In the genomic region with DNA sequence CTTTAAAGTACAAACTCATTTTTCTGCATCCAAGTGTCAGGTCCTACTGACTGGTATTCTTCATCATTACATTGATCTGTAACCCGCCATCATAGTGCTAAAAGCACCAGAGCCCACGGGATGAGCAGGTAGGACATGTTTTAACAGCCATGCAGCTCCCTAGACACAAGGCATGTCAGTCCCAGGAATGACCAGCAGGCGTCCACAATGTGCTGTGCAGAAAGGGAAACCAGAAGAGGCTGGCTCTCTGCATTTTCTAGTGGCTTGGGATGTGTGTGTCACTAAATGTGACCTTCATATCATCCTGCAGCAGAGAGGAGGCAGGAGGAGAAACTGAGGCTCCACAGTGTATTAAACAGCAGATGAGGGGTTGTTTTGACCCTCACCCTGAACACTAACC, we compare ENCODE assay signal across 12 mouse cellular contexts. TPM values are rescaled to one million over a fixed set of nuclear protein-coding genes. Genes with fewer than 3 reads are reported as not detected.
DNase-seq lines count a peak whose midpoint lies in the region; ATAC-seq and TF ChIP-seq lines count a peak whose summit lies in the region.
"Not testable (repeated sequence)": the region's sequence is repeated elsewhere in the genome, so short reads cannot be mapped to it uniquely, and the experiment has no call there.
"Had no signal": no experiment of that assay in that cellular context is flagged by ENCODE, and none has a peak within 500 bp of the region (broad histone marks: within the 10 kb centered on the region; RNA-seq: fewer than 3 reads in every experiment).

No protein-coding gene starts in this region.

- intact Hi-C loops in left cerebral cortex, postnatal 25 days (cut with DNase I), result loop anchor here (2.0 kb wide), 1 partner anchor 67 kb away; no protein-coding TSS in a partner anchor

- not testable (repeated sequence) for H3K9me3 ChIP-seq in E14TG2a.4 (ENCODE audit: low read length); kidney, embryonic 14.5 days (ENCODE audit: control insufficient read depth, low read length); midbrain, embryonic 10.5 days (replicated peaks)

- H3K36me3 ChIP-seq in E14TG2a.4 (ENCODE audit: insufficient read depth, low read length); kidney, embryonic 14.5 days (ENCODE audit: control insufficient read depth, insufficient read depth, low read length); midbrain, embryonic 10.5 days; testis, adult 2 months (ENCODE audit: control insufficient read depth, insufficient read depth, low read length): not testable (repeated sequence)

- H3K4me2 ChIP-seq in kidney, embryonic 14.5 days (replicated peaks; ENCODE audit: low read depth, low read length), result not testable (repeated sequence)

- not testable (repeated sequence) for H3K4me3 ChIP-seq in E14TG2a.4 (replicated peaks; ENCODE audit: low read length); embryonic fibroblast, embryonic 13.5 days (ENCODE audit: insufficient read depth, low read length); kidney, embryonic 14.5 days (ENCODE audit: low read length); midbrain, embryonic 10.5 days; testis, adult 2 months (ENCODE audit: control insufficient read depth, low read depth, low read length)

- TF ChIP-seq CTCF in E14TG2a.4 (conservative IDR thresholded peaks at IDR 0.05; ENCODE audit: low read length), result peak; percentile 33
- peak; percentile 41; the same call in 1 of the 2 replicates for TF ChIP-seq CTCF in embryonic fibroblast, embryonic 13.5 days (IDR thresholded peaks at IDR 0.05; ENCODE audit: borderline replicate concordance, insufficient read depth, low read length)
- TF ChIP-seq CTCF in testis, adult 2 months (IDR thresholded peaks at IDR 0.05; ENCODE audit: control insufficient read depth, insufficient read depth, insufficient replicate concordance, low read depth, low read length), result peak; percentile 28; the same call in 1 of the 2 replicates

- H3K4me1 ChIP-seq in E14TG2a.4 (replicated peaks; ENCODE audit: low read depth, low read length); embryonic fibroblast, embryonic 13.5 days (ENCODE audit: control insufficient read depth, insufficient read depth, low read length); kidney, embryonic 14.5 days (ENCODE audit: control insufficient read depth, insufficient read depth, low read length); midbrain, embryonic 10.5 days; testis, adult 2 months (ENCODE audit: control insufficient read depth, insufficient read depth, low read length): not testable (repeated sequence)

- H3K9ac ChIP-seq in kidney, embryonic 14.5 days (ENCODE audit: low read depth, low read length), result not testable (repeated sequence)

- ATAC-seq in kidney, embryonic 14.5 days (ENCODE audit: low FRiP score, low TSS enrichment), result 0 out of 2 replicates have a peak, but pooled peaks have one; percentile 28

- H3K27me3 ChIP-seq in E14TG2a.4 (ENCODE audit: insufficient read depth, low read length); kidney, embryonic 14.5 days (ENCODE audit: control insufficient read depth, insufficient read depth, low read length); midbrain, embryonic 10.5 days (ENCODE audit: low read depth, poor library complexity, severe bottlenecking); testis, adult 2 months (ENCODE audit: control insufficient read depth, insufficient read depth, low read length): not testable (repeated sequence)

- TF ChIP-seq POLR2A in embryonic fibroblast, embryonic 13.5 days (IDR thresholded peaks at IDR 0.05; ENCODE audit: low read depth, low read length); testis, adult 2 months (IDR thresholded peaks at IDR 0.05; ENCODE audit: control insufficient read depth, low read depth, low read length): not testable (repeated sequence)

- 44% methylated on average over 3 of the region's 3 CpGs for WGBS in kidney, embryonic 14.5 days
- WGBS in midbrain, embryonic 10.5 days, result 44% methylated on average over 3 of the region's 3 CpGs

- peak; percentile 4 for DNase-seq in cerebellum, adult 11 months
- DNase-seq in heart, adult 18-20 months, result peak; percentile 19 to 62
- peak; percentile 35 to 66 for DNase-seq in left cerebral cortex, postnatal 25 days (ENCODE audit: low spot score in 2 of 2)
- peak; percentile 16 for DNase-seq in midbrain, embryonic 10.5 days (ENCODE audit: low spot score)

- H3K27ac ChIP-seq in embryonic fibroblast, embryonic 13.5 days (ENCODE audit: insufficient read depth, low read length); kidney, embryonic 14.5 days (ENCODE audit: low read depth, low read length); midbrain, embryonic 10.5 days (replicated peaks); testis, adult 2 months (ENCODE audit: control insufficient read depth, insufficient read depth, low read depth, low read length): not testable (repeated sequence)

RNA-seq across cellular contexts. Expression of gene Serpina3k, which starts 13.5 kb away (rescaled TPM):
- not detected in 2 replicates for polyA plus RNA-seq in embryonic fibroblast, embryonic 13.5 days (2011; ENCODE audit: insufficient read length, low read depth, missing spikeins)
- not detected for total RNA-seq in heart, adult 18-20 months (2021)
- not detected in 2 replicates for polyA plus RNA-seq in kidney, embryonic 14.5 days (2014; fragmentation: Nextera tagmentation; extraction: Ambion mirVana)
- total RNA-seq in left cerebral cortex, postnatal 25 days (2021), result not detected
- not detected in 2 replicates for polyA plus RNA-seq in midbrain, embryonic 10.5 days (2016; fragmentation: Nextera tagmentation; extraction: Ambion mirVana)
- polyA plus RNA-seq in testis, adult 2 months (2012; rRNA removed), result 0.13 and 0.17 TPM in 2 replicates
- total RNA-seq: G1E; layer of hippocampus, adult 18-20 months had no signal
- polyA plus RNA-seq: G1E; heart, embryonic 11.5 days; midbrain, embryonic 11.5 days had no signal

RNA-seq across cellular contexts. Expression of gene Serpina3m, which starts 13.5 kb away (rescaled TPM):
- not detected in 2 replicates for polyA plus RNA-seq in embryonic fibroblast, embryonic 13.5 days (2011; ENCODE audit: insufficient read length, low read depth, missing spikeins)
- under 1 TPM; 0.17 to 0.36 TPM for total RNA-seq in heart, adult 18-20 months (2021)
- not detected in 2 replicates for polyA plus RNA-seq in kidney, embryonic 14.5 days (2014; fragmentation: Nextera tagmentation; extraction: Ambion mirVana)
- under 1 TPM in 1 of 2 experiments, not detected in 1; 0.25 TPM for total RNA-seq in left cerebral cortex, postnatal 25 days (2021)
- polyA plus RNA-seq in midbrain, embryonic 10.5 days (2016; fragmentation: Nextera tagmentation; extraction: Ambion mirVana), result not detected in 2 replicates
- polyA plus RNA-seq in testis, adult 2 months (2012; rRNA removed), result not detected in 2 replicates
- total RNA-seq: G1E had no signal
- polyA plus RNA-seq: G1E; heart, embryonic 11.5 days; midbrain, embryonic 11.5 days had no signal

RNA-seq across cellular contexts. Expression of gene Serpina3j, which starts 37.5 kb away (rescaled TPM):
- not detected in 2 replicates for polyA plus RNA-seq in embryonic fibroblast, embryonic 13.5 days (2011; ENCODE audit: insufficient read length, low read depth, missing spikeins)
- not detected for total RNA-seq in heart, adult 18-20 months (2021)
- polyA plus RNA-seq in kidney, embryonic 14.5 days (2014; fragmentation: Nextera tagmentation; extraction: Ambion mirVana), result not detected in 2 replicates
- not detected for total RNA-seq in left cerebral cortex, postnatal 25 days (2021)
- polyA plus RNA-seq in midbrain, embryonic 10.5 days (2016; fragmentation: Nextera tagmentation; extraction: Ambion mirVana), result not detected in 2 replicates
- polyA plus RNA-seq in testis, adult 2 months (2012; rRNA removed), result not detected in 2 replicates
- total RNA-seq: layer of hippocampus, adult 18-20 months had no signal
- polyA plus RNA-seq: G1E; heart, embryonic 11.5 days; midbrain, embryonic 11.5 days had no signal

RNA-seq across cellular contexts. Expression of gene Serpina3n, which starts 54.7 kb away (rescaled TPM):
- 3.0 and 7.2 TPM in 2 replicates for polyA plus RNA-seq in embryonic fibroblast, embryonic 13.5 days (2011; ENCODE audit: insufficient read length, low read depth, missing spikeins)
- total RNA-seq in heart, adult 18-20 months (2021), result 10 to 100 TPM in 1 of 2 experiments, 1 to 10 TPM in 1; 9.0 to 11.2 TPM
- polyA plus RNA-seq in kidney, embryonic 14.5 days (2014; fragmentation: Nextera tagmentation; extraction: Ambion mirVana), result not detected in 2 replicates
- total RNA-seq in left cerebral cortex, postnatal 25 days (2021), result 10 to 100 TPM in 1 of 2 experiments, 1 to 10 TPM in 1; 9.3 to 10.7 TPM
- not detected in 2 replicates for polyA plus RNA-seq in midbrain, embryonic 10.5 days (2016; fragmentation: Nextera tagmentation; extraction: Ambion mirVana)
- 4.4 and 8.8 TPM in 2 replicates for polyA plus RNA-seq in testis, adult 2 months (2012; rRNA removed)
- total RNA-seq: G1E had no signal
- polyA plus RNA-seq: G1E; heart, embryonic 11.5 days; midbrain, embryonic 11.5 days had no signal
